Mouse (Mus musculus) embryonic facial prominence, embryonic 14.5 days (tissue): ENCODE results near the gene Pbx1. TPM values are rescaled to one million over a fixed set of nuclear protein-coding genes. Genes with fewer than 3 reads are reported as not detected.

Experiments used
- ATAC-seq: fragments of 200-750 bp; cut with Nextera tagmentation; 2 replicates; pipeline ENCODE4 v1.8.0; 2017; ENCODE audit warnings: low read depth, moderate number of reproducible peaks, moderate TSS enrichment
- DNase-seq: peaks from one replicate; pipeline ENCODE4 v3.0.0-alpha.2; 2015; ENCODE audit warnings: low spot score
- H3K27ac ChIP-seq: fragments of 300-500 bp; sonication (generic); replicated peaks from 2 replicates; pipeline ENCODE4 v1.5.1; 2014; ENCODE audit warnings: low read depth, mild to moderate bottlenecking, low read length, moderate library complexity
- H3K27me3 ChIP-seq: fragments of 300-500 bp; sonication (generic); replicated peaks from 2 replicates; pipeline ENCODE4 v1.6.1; 2014; ENCODE audit warnings: low read length; ENCODE audit not compliant: control insufficient read depth, insufficient read depth
- H3K36me3 ChIP-seq: fragments of 300-500 bp; sonication (generic); 2 replicates; pipeline ENCODE4 v1.6.1; 2014; ENCODE audit warnings: low read length, mixed read lengths; ENCODE audit not compliant: control insufficient read depth, insufficient read depth
- H3K4me1 ChIP-seq: fragments of 300-500 bp; sonication (generic); 2 replicates; pipeline ENCODE4 v1.6.1; 2014; ENCODE audit warnings: antibody characterized with exemption, low read length; ENCODE audit not compliant: control insufficient read depth, insufficient read depth
- H3K4me2 ChIP-seq: fragments of 300-500 bp; sonication (generic); 2 replicates; pipeline ENCODE4 v1.6.1; 2014; ENCODE audit warnings: low read depth, mild to moderate bottlenecking, low read length, moderate library complexity, mixed read lengths
- H3K4me3 ChIP-seq: fragments of 300-500 bp; sonication (generic); 2 replicates; pipeline ENCODE4 v1.5.1; 2014; ENCODE audit warnings: low read depth, mild to moderate bottlenecking, low read length
- H3K9ac ChIP-seq: fragments of 300-500 bp; sonication (generic); 2 replicates; pipeline ENCODE4 v1.6.1; 2014; ENCODE audit warnings: low read depth, mild to moderate bottlenecking, low read length, moderate library complexity, mixed read lengths
- H3K9me3 ChIP-seq: fragments of 300-500 bp; sonication (generic); 2 replicates; pipeline ENCODE4 v1.6.1; 2016; ENCODE audit warnings: low read length; ENCODE audit not compliant: control insufficient read depth
- WGBS: fragments of 180-500 bp; shearing (Covaris S2); extraction: QIAGEN DNeasy Blood & Tissue Kit; methylation state at CpG from one replicate; pipeline ENCODE4 v1.1.7; 2014; 5-methylcytosine and 5-hydroxymethylcytosine counted together
- polyA plus RNA-seq: library from polyadenylated mRNA; unstranded; fragments of >200 nt; fragmentation: Nextera tagmentation; extraction: Ambion mirVana; gene quantifications from 2 replicates; pipeline ENCODE4 v1.2.1, GENCODE M21; 2014

Gene Pbx1
- polyA plus RNA-seq, 1 experiment from 2014 or later: 30.5 TPM

GRCm38 (mm10) chr1:168093044-168093443 is 339.0 kb downstream of the Pbx1 start:
- Histone ChIP-seq H3K9me3 (no peaks in the 10 kb centered on the region), H3K4me3 (no peak overlapping the region), H3K4me2 (no peak overlapping the region), H3K27me3 (no peaks in the 10 kb centered on the region), H3K36me3 (no peaks in the 10 kb centered on the region), H3K27ac (no peak overlapping the region), H3K4me1 (no peaks in the 10 kb centered on the region), H3K9ac (no peak overlapping the region)
- WGBS: 87% methylated on average over 2 of the region's 2 CpGs
- ATAC-seq: no peak
- DNase-seq: peak; percentile 56

GRCm38 (mm10) chr1:168091627-168092026 is 340.4 kb downstream of the Pbx1 start:
- Histone ChIP-seq H3K9ac (no peak overlapping the region), H3K9me3 (no peaks in the 10 kb centered on the region), H3K4me3 (no peak overlapping the region), H3K36me3 (no peaks in the 10 kb centered on the region), H3K27ac (no peak overlapping the region), H3K4me1 (no peaks in the 10 kb centered on the region), H3K27me3 (no peaks in the 10 kb centered on the region), H3K4me2 (no peak overlapping the region)
- no peak for ATAC-seq
- WGBS: 51% methylated on average over 4 of the region's 4 CpGs
- no peak for DNase-seq

- Histone ChIP-seq H3K4me2 (no peak overlapping the region), H3K4me3 (no peak overlapping the region), H3K27me3 (no peaks in the 10 kb centered on the region), H3K9me3 (no peaks in the 10 kb centered on the region), H3K9ac (no peak overlapping the region), H3K27ac (no peak overlapping the region), H3K36me3 (no peaks in the 10 kb centered on the region), H3K4me1 (no peaks in the 10 kb centered on the region)
- ATAC-seq: no peak
- DNase-seq: no peak
- 82% methylated on average over 7 of the region's 7 CpGs for WGBS
Measured at GRCm38 (mm10) chr1:168088680-168089079, 343.4 kb downstream of the Pbx1 start.

- Histone ChIP-seq H3K27me3 (no peaks in the 10 kb centered on the region), H3K4me2 (no peak overlapping the region), H3K4me3 (no peak overlapping the region), H3K36me3 (no peaks in the 10 kb centered on the region), H3K4me1 (no peaks in the 10 kb centered on the region), H3K9ac (no peak overlapping the region), H3K27ac (no peak overlapping the region), H3K9me3 (no peaks in the 10 kb centered on the region)
- DNase-seq (no peak), ATAC-seq (no peak)
- 77% methylated on average over 6 of the region's 6 CpGs for WGBS
Measured at GRCm38 (mm10) chr1:168079394-168079767, 352.7 kb downstream of the Pbx1 start.

GRCm38 (mm10) chr1:168078746-168079393 is 353.2 kb downstream of the Pbx1 start:
- Histone ChIP-seq H3K36me3 (no peaks in the 10 kb centered on the region), H3K27me3 (no peaks in the 10 kb centered on the region), H3K4me2 (no peak overlapping the region), H3K27ac (no peak overlapping the region), H3K4me3 (no peak overlapping the region), H3K9me3 (no peaks in the 10 kb centered on the region), H3K9ac (no peak overlapping the region), H3K4me1 (no peaks in the 10 kb centered on the region)
- 66% methylated on average over 10 of the region's 10 CpGs for WGBS
- ATAC-seq (no peak), DNase-seq (no peak)

GRCm38 (mm10) chr1:168071974-168072373 is 360.1 kb downstream of the Pbx1 start:
- Histone ChIP-seq H3K4me3 (no peak overlapping the region), H3K4me1 (no peaks in the 10 kb centered on the region), H3K27me3 (no peaks in the 10 kb centered on the region), H3K36me3 (no peaks in the 10 kb centered on the region), H3K9ac (no peak overlapping the region), H3K4me2 (no peak overlapping the region), H3K27ac (no peak overlapping the region), H3K9me3 (no peaks in the 10 kb centered on the region)
- 63% methylated on average over 5 of the region's 5 CpGs for WGBS
- no peak for DNase-seq
- ATAC-seq: no peak

- no peaks in the 10 kb centered on the region for H3K36me3 ChIP-seq
- no peaks in the 10 kb centered on the region for H3K27me3 ChIP-seq
- H3K4me3 ChIP-seq: no peak overlapping the region
- no peak overlapping the region for H3K27ac ChIP-seq
- H3K4me2 ChIP-seq: no peak overlapping the region
- no peaks in the 10 kb centered on the region for H3K9me3 ChIP-seq
- 87% methylated on average over 6 of the region's 6 CpGs for WGBS
- no peaks in the 10 kb centered on the region for H3K4me1 ChIP-seq
- DNase-seq (no peak), ATAC-seq (no peak)
- no peak overlapping the region for H3K9ac ChIP-seq
Measured at GRCm38 (mm10) chr1:168070273-168070910, 361.7 kb downstream of the Pbx1 start.

- no peak for ATAC-seq
- Histone ChIP-seq H3K4me2 (no peak overlapping the region), H3K9ac (no peak overlapping the region), H3K9me3 (no peaks in the 10 kb centered on the region), H3K27ac (no peak overlapping the region), H3K36me3 (no peaks in the 10 kb centered on the region), H3K27me3 (no peaks in the 10 kb centered on the region), H3K4me3 (no peak overlapping the region), H3K4me1 (no peaks in the 10 kb centered on the region)
- WGBS: 81% methylated on average over 5 of the region's 5 CpGs
- DNase-seq: no peak
Measured at GRCm38 (mm10) chr1:168069740-168070139, 362.3 kb downstream of the Pbx1 start.
